Mouse (Mus musculus): ENCODE measurements around the gene Tmem86a. TPM values are rescaled to one million over a fixed set of nuclear protein-coding genes. Genes with fewer than 3 reads are reported as not detected.

Tmem86a gene
- 10 to 100 TPM; 14.7 to 15.5 TPM for total RNA-seq (2021)
- long read RNA-seq, transcript Tmem86a-201 (3 exons, 1,831 nt) = major isoform, 29 of 31 reads
- long read RNA-seq, partial matches to known transcripts = 1 of 31 reads
- long read RNA-seq, other reads (novel, unspliced or antisense) = 1 of 31 reads

DNA sequence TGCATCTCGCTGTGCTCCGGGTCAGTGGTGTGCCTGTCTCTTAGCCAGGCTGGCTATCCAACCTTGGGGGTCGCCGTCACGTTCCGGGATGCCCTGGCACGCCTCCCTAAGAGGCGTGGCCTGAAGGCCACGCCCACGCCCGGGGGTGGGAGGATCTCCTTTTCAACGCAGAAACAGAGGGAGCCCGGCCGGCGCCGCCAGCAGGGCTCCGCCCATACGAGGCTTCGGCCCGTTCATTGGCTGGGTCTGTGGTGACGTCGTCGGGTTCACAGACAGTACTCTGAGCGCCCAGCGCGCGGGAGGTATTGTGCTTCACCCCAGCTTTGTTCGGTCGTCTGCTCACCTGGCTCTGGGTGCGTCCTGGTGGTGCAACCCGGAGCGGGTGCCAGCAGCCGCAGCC, at the start of gene Tmem86a:
Gene Tmem86a, plus strand, starts transcription at position 236 of the 400 bp plus-strand sequence.
- DNase-seq (ENCODE audit: low spot score in 2 of 2) = peak; percentile 92 to 94

DNA sequence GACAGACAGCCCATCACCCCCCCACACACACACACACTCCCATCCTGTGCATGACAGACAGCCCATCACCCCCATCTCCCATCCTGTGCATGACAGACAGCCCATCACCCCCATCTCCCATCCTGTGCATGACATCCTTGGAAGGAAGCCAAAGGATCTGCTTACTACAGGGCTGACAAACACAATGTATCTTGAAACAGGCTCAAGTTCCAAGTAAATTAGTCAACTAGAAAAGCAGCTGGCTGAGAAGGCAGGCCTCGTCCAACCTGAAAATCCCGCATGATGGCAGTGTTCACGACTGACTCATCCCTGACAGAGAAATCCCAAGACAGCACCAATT, 49.8 kb upstream of the Tmem86a start:
- no peak for DNase-seq (ENCODE audit: low spot score in 2 of 2)

- no peak for DNase-seq (ENCODE audit: low spot score in 2 of 2)
Observed at GRCm38 (mm10) chr7:47001125-47001899, 49.1 kb upstream of the Tmem86a start.

GRCm38 (mm10) chr7:47001900-47002275, 48.5 kb upstream of the Tmem86a start:
- no peak for DNase-seq (ENCODE audit: low spot score in 2 of 2)

- DNase-seq (ENCODE audit: low spot score in 2 of 2) = no peak
Observed at GRCm38 (mm10) chr7:47003411-47004115, 46.8 kb upstream of the Tmem86a start.

DNA sequence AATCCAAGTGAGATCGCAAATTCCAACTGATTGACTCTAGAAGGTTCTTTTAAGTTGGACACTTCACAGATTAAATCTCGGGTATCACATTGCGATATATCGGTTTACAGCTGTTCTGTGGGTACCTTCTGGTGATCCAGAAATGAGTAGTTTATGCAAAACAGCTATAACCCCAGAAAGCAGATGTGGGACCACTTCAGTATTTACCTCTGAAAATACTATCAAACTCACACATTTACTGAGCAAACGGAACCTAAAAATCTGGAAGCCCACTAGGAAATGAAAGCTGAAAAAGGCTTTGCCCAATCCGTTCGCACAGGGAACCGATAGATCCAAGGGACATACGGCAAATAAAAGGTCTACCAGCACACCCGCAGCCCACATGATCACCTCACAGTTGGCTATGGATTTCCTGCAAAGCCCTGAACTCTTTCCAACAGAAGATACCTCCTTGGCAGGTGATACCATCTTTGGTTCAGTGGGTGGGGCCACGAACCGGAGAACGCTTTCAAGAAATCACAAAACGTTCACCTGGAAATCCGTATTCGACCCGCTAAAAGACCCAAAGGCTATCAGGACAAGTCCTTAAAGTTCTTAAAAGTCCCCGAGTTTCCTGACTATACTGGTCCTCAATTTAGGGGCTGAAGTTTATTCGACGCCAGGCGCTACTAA, 43.2 kb upstream of the Tmem86a start:
- DNase-seq (ENCODE audit: low spot score in 2 of 2) = no peak

- no peak for DNase-seq (ENCODE audit: low spot score in 2 of 2)
Observed at GRCm38 (mm10) chr7:47007818-47008167, 42.6 kb upstream of the Tmem86a start.

DNA sequence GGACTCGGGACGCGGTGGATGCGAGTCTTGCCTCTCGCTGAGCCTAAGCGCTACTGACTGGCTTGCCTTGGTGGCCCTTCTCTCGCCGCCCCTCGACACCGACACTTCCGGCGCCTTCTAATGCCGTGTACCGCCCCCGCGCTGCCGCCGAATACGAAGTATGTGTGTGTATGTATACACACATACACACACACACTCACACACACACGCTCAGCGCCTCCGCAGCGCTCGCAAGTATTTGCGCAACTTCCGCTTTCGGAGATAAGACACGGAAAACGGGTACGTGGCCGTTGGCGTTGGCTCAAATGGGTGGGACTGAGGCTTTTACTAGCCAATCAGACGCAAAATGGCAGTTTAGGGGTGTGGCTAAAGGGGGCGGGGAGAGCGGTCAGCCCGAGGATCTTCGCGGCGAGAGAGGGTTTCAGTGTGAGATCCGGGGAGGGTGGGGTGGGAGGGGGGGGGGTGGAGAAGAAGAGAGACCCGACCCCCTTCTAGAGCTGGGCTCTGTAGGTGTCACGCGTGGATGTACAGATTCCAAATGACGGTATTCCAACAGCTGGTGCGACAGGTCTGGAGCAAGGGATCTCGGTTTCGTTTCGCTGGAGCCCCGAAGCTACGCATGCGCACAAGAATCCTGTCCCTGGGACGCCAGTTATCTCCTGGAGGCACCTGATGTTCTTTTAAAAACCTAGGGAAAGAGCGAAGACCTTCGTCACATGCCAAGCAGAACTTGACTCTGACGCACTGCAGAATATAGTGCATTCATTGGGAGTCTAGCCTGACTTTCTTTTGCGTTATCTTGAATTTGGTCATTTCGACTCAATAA, 42.0 kb upstream of the Tmem86a start, which contains the start of gene Spty2d1:
Gene Spty2d1, minus strand, starts transcription at position 244 of the 826 bp plus-strand sequence.
- peak; percentile 99 for DNase-seq (ENCODE audit: low spot score in 2 of 2)

DNA sequence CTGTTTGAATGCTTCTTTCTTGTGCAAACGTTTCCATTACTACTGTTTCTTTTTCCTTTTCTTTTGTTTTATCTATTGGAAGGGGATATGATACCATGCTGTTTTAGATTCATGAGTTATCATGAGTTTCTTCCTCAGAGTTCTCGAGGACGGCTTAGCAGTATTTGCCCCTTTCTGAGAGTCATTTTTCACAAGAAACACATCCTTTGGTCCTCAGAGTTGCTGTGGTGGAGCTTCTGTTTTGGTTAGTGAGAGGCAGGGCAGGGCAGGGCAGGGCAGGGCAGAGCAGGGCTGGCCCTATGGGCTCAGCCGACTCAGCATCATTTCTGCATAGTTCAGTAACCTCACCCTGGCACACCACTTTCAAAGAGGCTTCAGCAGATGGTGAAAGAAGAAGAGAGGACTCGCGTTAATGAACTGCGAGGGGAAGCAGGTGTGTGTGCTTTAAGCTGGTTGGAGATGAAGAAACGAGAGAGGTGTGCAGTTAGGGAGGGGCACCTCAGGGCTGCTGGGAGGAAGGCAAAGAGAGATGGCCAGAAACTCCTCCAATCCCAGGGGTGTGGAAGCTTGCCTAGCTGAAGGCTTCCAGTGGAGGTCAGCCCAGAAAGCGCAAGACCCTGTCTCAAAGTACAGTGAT, 37.2 kb upstream of the Tmem86a start:
- no peak for DNase-seq (ENCODE audit: low spot score in 2 of 2)

- no peak for DNase-seq (ENCODE audit: low spot score in 2 of 2)
Observed at GRCm38 (mm10) chr7:47014564-47015389, 35.6 kb upstream of the Tmem86a start.

DNA sequence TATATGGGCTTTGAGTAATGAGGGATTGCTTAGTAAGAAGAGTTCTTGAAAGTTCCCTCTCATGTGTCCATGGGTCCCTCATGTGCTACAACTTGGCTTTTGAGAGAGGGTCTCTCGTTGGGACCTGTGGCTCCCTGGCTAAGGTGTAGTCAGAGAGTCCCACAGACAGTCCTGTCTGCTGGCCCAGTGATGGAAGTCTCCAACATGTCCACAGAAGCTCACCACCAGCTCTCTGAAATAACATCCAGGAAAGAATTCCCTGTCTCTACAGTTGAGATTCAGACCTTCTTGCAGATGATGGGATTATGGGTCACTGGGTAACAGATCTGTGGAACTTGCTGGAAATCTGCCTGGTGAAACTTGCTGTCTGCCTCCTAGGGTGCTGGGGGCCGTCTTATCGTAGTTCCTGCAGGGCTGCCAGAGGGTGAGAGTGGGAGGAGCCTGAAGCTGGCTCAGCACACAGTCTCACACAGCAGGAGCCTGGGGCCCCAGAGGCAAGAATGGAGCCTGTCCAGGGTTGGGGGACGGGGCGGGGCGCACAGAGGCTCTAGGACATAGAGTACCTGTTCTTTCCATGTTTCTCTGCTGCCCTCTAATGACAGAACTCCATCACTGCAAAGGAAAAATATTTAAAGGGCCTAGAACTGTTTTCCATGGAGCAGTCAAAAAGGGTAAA, 34.9 kb upstream of the Tmem86a start:
- DNase-seq (ENCODE audit: low spot score in 2 of 2) = peak; percentile 71 to 80

DNA sequence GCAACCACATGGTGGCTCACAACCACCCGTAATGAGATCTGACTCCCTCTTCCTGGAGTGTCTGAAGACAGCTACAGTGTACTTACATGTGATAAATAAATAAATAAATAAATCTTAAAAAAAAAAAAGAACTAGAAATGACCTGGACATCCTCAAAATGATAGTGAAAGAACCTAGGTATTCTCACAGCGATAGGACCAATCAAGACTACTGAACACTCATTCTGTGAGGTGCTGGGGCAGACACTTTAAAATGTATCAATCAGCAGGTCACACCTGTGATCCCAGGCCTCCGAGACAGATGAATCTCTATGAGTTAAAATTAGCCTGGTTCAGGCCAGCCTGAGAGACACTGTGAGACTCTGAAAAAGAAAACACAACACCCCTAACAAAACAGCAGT, 33.8 kb upstream of the Tmem86a start:
- DNase-seq (ENCODE audit: low spot score in 2 of 2) = no peak

DNA sequence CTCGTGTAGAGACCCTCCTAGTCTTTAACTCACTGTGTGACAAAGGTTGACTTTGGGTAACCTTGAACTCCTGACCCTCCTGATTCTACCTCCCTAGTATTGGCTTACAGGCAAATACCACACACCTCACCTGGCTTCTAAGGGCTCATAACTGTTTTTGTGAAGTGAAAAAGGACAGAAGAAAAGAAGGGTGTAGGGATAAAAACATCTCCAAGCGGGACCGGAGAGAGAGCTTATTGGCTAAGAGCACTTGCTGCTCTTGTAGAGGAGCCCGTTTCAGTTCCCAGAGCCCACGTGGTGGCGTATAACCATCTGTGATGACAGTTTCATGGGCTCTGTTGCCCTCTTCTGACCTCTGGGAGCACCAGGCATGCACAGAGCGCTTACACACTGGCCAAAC, 33.3 kb upstream of the Tmem86a start:
- no peak for DNase-seq (ENCODE audit: low spot score in 2 of 2)

DNA sequence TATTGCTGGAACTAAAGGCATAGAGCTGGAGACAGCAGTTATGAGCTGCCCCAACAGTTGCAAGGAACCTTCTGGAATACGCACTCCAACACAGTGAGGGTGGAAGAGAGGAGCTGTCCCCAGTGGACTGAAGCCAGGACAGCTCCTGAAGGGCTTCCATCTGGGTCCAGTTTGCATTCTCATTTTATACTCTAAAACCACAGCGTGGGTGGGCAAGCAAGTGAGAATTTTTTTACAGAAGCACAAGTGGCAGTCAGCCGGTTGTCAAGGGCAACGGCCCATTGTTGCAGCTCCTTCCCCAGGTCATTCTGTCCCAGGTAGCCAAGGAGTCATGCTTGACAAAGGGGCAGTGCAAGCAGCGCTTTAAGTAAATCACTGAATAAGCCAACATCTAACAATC, 30.8 kb upstream of the Tmem86a start:
- DNase-seq (ENCODE audit: low spot score in 2 of 2) = no peak

- no peak for DNase-seq (ENCODE audit: low spot score in 2 of 2)
Observed at GRCm38 (mm10) chr7:47020956-47021355, 29.4 kb upstream of the Tmem86a start.

DNA sequence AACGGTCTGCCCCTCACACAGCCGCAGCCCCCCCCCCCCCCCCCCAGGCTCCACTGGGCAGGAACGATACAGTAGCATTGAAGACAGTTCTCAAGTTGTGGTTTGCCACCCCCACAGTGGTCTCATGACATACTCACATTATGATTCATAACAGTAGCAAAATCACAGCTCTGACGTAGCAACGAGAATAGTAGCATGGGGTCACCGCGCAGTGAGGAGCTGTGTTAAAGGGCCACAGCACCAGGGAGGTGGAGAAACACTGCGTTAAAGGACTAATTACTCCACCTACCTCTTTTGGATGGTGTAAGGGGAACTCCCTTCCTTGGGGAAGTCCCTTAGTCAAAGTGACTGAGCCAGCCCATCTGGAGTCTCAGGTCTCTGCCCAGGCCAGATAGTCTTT, 27.9 kb upstream of the Tmem86a start:
- DNase-seq (ENCODE audit: low spot score in 2 of 2) = no peak

- peak; percentile 91 to 93 for DNase-seq (ENCODE audit: low spot score in 2 of 2)
Observed at GRCm38 (mm10) chr7:47023530-47023929, 26.9 kb upstream of the Tmem86a start.

- no peak for DNase-seq (ENCODE audit: low spot score in 2 of 2)
Observed at GRCm38 (mm10) chr7:47024454-47024853, 25.9 kb upstream of the Tmem86a start.

DNA sequence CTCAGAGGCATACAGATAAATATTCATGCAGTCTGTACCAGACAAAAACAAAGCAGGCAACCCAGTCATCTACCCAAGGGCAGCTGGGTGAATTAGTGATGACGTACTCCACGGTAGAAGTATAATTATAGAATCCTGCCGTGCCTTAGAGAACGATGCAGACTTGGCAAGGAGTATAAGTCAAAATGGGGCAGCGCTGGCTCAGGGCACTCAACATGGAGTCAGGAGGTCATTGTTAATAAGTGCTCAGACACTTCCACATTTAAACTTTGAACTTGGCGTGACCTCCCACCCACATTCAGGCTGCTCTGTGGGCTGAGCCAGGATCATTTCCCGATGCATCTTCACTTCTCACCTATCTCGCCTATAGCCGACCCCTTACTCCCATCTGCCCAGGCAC, 25.0 kb upstream of the Tmem86a start:
- DNase-seq (ENCODE audit: low spot score in 2 of 2) = no peak
